Mouse (Mus musculus): ENCODE results near the gene Pitpnm3. TPM values are rescaled to one million over a fixed set of nuclear protein-coding genes. Genes with fewer than 3 reads are reported as not detected.

The Pitpnm3 gene
- total RNA-seq, 2 experiments from 2014 or later = 74.9 to 83.2 TPM

DNA sequence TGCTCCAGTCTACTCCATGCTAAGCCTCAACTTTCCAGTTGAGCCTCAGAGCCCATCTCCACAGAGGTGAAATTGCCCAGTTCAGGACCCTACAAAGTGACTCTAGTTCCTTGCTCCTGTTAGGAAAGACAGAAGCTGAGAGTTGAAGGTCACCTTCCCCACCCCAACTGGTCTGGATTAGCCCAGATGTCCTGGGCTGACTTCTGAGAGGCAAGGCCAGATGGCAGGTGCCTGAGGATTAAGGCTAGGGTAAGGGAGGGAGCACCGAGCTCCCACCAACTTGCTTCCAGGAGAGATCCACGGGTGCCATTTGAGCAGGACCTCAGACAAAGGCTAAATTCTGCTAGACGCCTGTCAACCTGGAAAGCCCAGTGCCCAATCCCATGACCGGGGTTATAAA lies 103.5 kb downstream of the Pitpnm3 start:
- intact Hi-C loops (cut with DNase I) = no loop called here
- DNase-seq (ENCODE audit: low spot score in 2 of 2) = no peak

GRCm38 (mm10) chr11:72031353-72031752 lies 104.2 kb downstream of the Pitpnm3 start:
- intact Hi-C loops (cut with DNase I) = no loop called here
- no peak for DNase-seq (ENCODE audit: low spot score in 2 of 2)

- DNase-seq (ENCODE audit: low spot score in 2 of 2) = peak; percentile 46 to 58
- intact Hi-C loops (cut with DNase I) = loop anchor here (10.0 kb wide), 1 partner anchor 274 kb away; no protein-coding TSS in a partner anchor
These were observed 106.4 kb downstream of the Pitpnm3 start for GRCm38 (mm10) chr11:72029143-72029542.

DNA sequence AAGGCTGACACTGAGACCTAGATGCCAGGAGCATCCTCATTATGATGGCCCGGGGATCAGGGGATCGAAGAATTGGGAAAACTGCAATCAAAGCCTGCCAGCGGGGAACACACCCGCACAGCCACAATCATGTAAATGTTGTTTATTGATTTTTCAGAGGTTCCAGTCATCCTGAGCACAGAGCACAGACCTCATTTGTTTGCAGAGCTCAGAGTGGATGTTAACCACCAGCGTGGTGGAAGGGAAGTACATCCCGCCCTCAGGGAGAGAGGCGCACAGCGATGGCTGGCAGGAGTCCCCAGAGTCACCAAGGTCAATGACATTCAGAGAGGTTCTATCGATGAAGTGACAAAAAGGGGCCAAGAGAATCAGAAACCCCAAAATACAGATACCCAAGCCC lies 107.7 kb downstream of the Pitpnm3 start:
- intact Hi-C loops (cut with DNase I) = loop anchor here (10.0 kb wide), 1 partner anchor 273 kb away; no protein-coding TSS in a partner anchor

GRCm38 (mm10) chr11:72026516-72026915 lies 109.1 kb downstream of the Pitpnm3 start:
- intact Hi-C loops (cut with DNase I) = loop anchor here (10.0 kb wide), 1 partner anchor 272 kb away; no protein-coding TSS in a partner anchor
- DNase-seq (ENCODE audit: low spot score in 2 of 2) = no peak

More for the DNA sequence above, 107.7 kb downstream of the Pitpnm3 start:
- DNase-seq (ENCODE audit: low spot score in 2 of 2) = no peak

GRCm38 (mm10) chr11:72025843-72026242 lies 109.7 kb downstream of the Pitpnm3 start:
- DNase-seq (ENCODE audit: low spot score in 2 of 2) = no peak
- intact Hi-C loops (cut with DNase I) = loop anchor here (2.0 to 10.0 kb wide), 2 partner anchors 271 to 679 kb away; no protein-coding TSS in a partner anchor

- intact Hi-C loops (cut with DNase I) = loop anchor here (2.0 to 10.0 kb wide), 4 partner anchors 247 to 677 kb away; no protein-coding TSS in a partner anchor
- peak; percentile 46 to 57 for DNase-seq (ENCODE audit: low spot score in 2 of 2)
These were observed 111.3 kb downstream of the Pitpnm3 start for GRCm38 (mm10) chr11:72024193-72024781.

- no peak for DNase-seq (ENCODE audit: low spot score in 2 of 2)
- intact Hi-C loops (cut with DNase I) = loop anchor here (5.0 to 10.0 kb wide), 3 partner anchors 246 to 351 kb away; no protein-coding TSS in a partner anchor
These were observed 112.0 kb downstream of the Pitpnm3 start for GRCm38 (mm10) chr11:72023581-72023980.

- DNase-seq (ENCODE audit: low spot score in 2 of 2) = no peak
- intact Hi-C loops (cut with DNase I) = loop anchor here (5.0 to 10.0 kb wide), 3 partner anchors 246 to 351 kb away; no protein-coding TSS in a partner anchor
These were observed 112.8 kb downstream of the Pitpnm3 start for GRCm38 (mm10) chr11:72022827-72023226.

DNA sequence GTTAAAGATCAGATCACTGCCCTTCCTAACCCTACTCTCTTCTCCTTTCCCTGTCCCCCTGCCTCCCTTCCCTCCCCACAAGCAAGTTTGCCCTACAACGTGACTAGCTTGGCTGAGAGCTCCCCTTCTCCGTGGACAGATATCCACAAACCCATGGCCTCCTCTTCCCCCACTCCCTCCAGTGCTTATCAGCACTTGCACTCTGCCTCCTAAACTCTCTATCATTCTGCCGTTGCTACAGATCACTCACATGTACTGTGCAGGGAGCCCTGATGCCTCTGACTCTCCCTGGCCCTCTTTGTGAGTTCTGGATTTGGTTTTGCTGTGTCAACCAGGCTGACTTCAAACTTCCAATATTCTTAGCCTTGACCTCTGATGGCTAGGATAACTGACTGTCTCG lies 114.6 kb downstream of the Pitpnm3 start:
- DNase-seq (ENCODE audit: low spot score in 2 of 2) = no peak
- intact Hi-C loops (cut with DNase I) = loop anchor here (5.0 to 10.0 kb wide), 3 partner anchors 244 to 349 kb away; no protein-coding TSS in a partner anchor

DNA sequence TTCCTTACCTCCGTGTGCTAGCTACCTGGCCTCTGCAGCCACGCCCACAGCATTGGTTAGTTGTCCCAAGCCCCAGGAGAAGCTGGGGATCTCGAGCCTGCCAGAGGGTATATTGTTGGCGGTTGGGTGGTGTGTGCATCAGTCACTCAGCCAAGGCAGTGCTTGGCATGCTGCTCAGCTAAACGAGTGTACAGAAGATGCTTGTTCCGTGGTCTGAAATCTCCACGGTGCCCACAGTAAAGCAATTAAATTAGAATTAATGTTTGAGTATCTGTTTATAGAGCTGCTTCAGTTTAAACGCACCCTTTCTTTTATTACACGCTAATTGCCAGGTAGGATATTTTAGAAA lies 118.4 kb downstream of the Pitpnm3 start:
- intact Hi-C loops (cut with DNase I) = no loop called here
- no peak for DNase-seq (ENCODE audit: low spot score in 2 of 2)

- no peak for DNase-seq (ENCODE audit: low spot score in 2 of 2)
- intact Hi-C loops (cut with DNase I) = no loop called here
These were observed 118.9 kb downstream of the Pitpnm3 start for GRCm38 (mm10) chr11:72016518-72017252.

DNA sequence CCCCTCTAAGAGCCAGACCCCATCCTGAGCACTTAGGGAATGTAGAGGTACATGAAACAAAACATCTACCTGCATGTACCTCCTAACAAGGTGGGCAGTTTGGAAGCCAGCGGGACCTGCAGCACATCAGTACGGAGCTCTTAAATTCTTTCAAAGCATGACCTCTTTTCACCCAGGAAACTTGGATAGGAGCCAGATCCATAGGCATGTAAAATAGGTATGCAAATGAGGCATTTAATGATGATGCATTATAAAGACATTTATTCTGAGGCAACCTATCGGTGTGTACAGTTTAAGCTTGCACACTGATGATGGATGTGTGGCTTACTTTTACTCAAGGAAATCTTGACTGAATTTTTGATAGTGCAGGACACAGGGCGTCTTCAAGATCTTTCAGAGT lies 120.9 kb downstream of the Pitpnm3 start:
- intact Hi-C loops (cut with DNase I) = loop anchor here (5.0 kb wide), 1 partner anchor 152 kb away; no protein-coding TSS in a partner anchor
- no peak for DNase-seq (ENCODE audit: low spot score in 2 of 2)

DNA sequence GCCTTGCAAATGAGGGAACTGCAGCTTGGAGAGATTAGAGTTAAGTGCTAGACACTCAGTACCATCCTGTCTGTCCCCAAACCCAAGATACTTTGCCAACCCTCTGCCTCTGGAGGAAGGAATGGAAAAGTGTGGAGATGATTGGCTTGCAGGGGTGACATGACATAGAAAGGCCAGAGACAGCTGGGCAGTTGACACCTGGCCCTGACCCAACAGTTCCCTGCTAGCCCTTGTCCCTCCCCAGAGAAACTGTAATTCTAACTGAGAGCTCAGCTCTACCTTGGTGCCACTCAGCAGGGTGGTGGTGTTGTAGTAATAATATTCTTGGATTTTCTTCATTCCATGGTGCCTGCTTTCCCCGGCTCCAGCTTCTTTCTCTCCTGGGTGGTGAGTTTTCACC lies 123.6 kb downstream of the Pitpnm3 start:
- no peak for DNase-seq (ENCODE audit: low spot score in 2 of 2)
- intact Hi-C loops (cut with DNase I) = loop anchor here (5.0 kb wide), 1 partner anchor 150 kb away; no protein-coding TSS in a partner anchor

GRCm38 (mm10) chr11:72010940-72011722 lies 124.4 kb downstream of the Pitpnm3 start:
- intact Hi-C loops (cut with DNase I) = loop anchor here (5.0 kb wide), 1 partner anchor 149 kb away; no protein-coding TSS in a partner anchor
- no peak for DNase-seq (ENCODE audit: low spot score in 2 of 2)

DNA sequence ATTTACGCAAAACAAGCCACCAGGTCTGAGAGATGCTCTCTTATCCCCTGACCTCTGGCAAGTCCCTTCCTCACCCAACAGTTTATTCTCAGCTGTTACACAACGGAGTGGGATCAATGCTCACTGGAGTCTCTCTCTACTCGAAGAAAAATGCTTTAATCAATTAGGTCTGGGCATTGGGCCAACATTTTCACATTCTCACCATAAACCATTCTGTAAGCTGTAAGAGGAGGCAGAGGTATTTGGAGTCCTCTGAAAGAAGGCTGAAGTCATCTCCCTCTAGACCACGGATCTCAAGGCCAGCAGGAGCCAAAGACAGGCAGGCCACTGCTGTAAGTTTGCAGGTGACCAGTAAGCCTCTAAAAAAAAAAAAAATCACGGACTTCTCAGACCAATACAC lies 125.2 kb downstream of the Pitpnm3 start:
- intact Hi-C loops (cut with DNase I) = loop anchor here (5.0 kb wide), 1 partner anchor 148 kb away; no protein-coding TSS in a partner anchor
- no peak for DNase-seq (ENCODE audit: low spot score in 2 of 2)

DNA sequence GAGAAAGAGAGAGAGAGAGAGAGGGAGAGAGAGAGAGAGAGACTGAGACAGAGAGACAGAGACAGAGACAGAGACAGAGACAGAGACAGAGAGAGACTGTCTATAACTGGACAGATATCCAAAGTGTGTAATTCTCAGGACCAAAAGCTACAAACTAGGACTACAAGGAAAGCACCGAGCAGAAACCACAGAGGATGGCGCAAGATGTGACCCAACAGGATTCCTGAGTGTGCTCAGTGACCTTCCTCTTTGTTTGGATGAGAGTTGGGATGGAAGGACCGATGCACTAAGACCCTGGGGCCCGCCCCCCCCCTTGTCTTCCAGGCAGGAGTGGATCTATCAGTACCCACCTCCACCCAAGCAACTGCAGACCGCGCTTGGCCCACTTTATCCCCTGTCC lies 130.0 kb downstream of the Pitpnm3 start:
- intact Hi-C loops (cut with DNase I) = no loop called here
- no peak for DNase-seq (ENCODE audit: low spot score in 2 of 2)

- DNase-seq (ENCODE audit: low spot score in 2 of 2) = no peak
- intact Hi-C loops (cut with DNase I) = no loop called here
These were observed 132.4 kb downstream of the Pitpnm3 start for GRCm38 (mm10) chr11:72003171-72003570.

DNA sequence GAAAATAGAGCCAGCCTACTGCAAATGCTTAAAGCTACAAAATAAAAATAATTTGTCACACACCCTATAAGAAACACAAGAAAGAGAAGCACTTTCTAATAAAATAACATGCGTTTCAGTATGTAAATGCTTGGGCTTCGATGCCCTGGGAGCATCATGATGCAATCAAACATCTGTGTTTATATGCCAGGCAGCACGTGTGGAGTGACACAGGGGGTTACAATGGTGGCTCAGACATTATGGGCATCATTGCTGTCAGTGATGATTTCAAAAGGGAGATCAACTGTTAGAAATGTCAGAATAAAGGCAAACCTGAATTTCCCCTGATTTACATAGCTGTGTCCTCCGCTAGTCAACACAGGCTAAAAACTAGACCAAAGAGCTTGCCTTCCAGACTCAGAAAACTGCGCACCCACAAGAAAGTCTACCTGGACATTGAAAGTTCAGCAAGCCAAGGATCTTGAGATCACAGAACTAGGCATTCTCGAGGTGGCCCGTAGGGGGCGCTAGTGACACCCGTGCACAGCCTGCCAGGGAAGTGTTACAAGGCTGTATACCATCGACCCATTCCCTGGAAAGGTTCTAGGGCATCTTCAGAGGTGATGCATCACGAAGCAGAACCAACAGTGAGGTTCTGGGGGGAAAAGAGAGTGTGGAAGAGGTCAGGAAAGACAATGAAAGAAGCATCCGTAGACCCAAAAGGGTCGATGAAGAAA lies 133.3 kb downstream of the Pitpnm3 start:
- no peak for DNase-seq (ENCODE audit: low spot score in 2 of 2)
- intact Hi-C loops (cut with DNase I) = no loop called here
